Mouse (Mus musculus) liver, adult 2 months (tissue): ENCODE measurements around the gene Bbx.

Source experiments
- CTCF ChIP-seq: fragments of 200-500 bp; IDR thresholded peaks from 2 replicates; pipeline ENCODE4 v1.5.1; 2011; ENCODE audit warnings: low read depth, low read length, control low read depth
- POLR2A ChIP-seq: fragments of 200-500 bp; IDR thresholded peaks from 2 replicates; pipeline ENCODE4 v1.6.1; 2011; ENCODE audit warnings: low read length, control low read depth; ENCODE audit not compliant: insufficient read depth; ENCODE audit errors: extremely low read depth

DNA sequence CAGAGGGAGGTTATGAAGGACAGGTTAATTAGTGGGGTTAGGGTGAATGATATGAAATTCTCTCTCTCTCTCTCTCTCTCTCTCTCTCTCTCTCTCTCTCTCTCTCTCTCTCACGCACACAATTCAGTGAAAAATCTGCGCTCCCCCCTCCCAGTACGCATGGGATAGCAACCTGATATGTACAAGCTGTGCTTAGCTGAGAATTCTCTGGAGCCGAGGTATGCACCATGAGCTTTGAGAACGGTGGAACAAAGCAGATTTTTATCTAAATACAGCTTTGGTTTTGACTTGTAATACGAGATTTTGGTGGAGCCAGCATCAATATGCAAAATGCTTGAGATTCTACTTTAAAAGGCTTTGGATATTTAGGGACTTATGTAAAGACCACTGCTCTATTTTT lies 243.1 kb downstream of the Bbx start:
- no peak for TF ChIP-seq CTCF
- no peak for TF ChIP-seq POLR2A
